Mouse (Mus musculus) lung, adult 2 months (tissue): ENCODE measurements around the gene Sf3a3.

Experiments
- CTCF ChIP-seq: fragments of 200-500 bp; IDR thresholded peaks from 2 replicates; pipeline ENCODE4 v1.5.1; 2011; ENCODE audit warnings: mild to moderate bottlenecking, low read length, control low read depth; ENCODE audit not compliant: insufficient read depth
- POLR2A ChIP-seq: fragments of 200-500 bp; IDR thresholded peaks from 2 replicates; pipeline ENCODE4 v1.6.1; 2011; ENCODE audit warnings: low read depth, mild to moderate bottlenecking, control low read depth, low read length, borderline replicate concordance; ENCODE audit errors: extremely low read depth

DNA sequence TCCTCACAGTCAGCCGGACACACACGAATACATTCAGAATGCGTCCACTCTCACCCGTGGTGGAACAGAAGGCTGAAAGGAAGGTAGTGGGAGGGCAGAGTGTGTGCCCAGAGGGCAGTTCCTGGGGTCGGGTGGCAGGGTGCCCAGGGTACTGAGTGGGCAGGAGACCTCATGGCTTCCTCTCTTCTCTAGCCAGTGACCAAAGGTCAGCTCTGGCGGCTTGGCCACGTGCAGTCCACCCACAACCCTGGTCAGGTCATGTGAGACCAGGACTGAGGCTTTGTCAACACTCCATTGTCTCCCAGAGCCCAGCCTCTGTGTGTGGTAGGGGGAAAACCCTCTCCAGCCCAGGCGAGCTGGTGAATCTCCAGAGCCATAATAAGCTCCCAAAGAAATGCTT is 44.3 kb upstream of the Sf3a3 start:
- no peak for TF ChIP-seq CTCF
- no peak for TF ChIP-seq POLR2A
